35 mouse cellular contexts compared by ENCODE assay signal in the genomic region with DNA sequence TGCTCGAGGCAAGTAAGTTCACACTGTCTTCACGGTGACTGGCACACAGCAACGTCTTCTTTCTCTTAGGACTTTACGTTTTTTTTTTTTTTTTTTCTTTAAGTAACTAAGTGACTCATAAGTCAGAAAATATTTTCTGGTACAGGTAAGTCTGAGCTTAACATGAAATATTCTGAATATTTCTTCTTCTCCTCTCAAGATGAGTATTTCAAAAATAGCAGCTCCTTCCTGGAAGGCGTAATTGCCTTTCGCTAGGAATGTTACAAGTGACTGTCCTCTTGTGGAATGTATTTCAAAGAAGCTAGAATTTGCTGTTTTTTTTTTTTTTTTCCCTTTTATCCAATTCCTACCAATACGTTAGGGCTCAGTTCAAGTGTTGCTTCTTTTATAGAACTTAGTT.
"Had no signal": no experiment of that assay in that cellular context is flagged by ENCODE, and none has a peak within 500 bp of the region (broad histone marks: within the 10 kb centered on the region; RNA-seq: fewer than 3 reads in every experiment).

No protein-coding gene starts in this region.

- ATAC-seq: hindbrain, embryonic 16.5 days; hindbrain, postnatal 0 days; inflammation-experienced regulatory T-cells, adult 6 months; intestine, embryonic 15.5 days; intestine, embryonic 16.5 days; intestine, postnatal 0 days had no signal

- H3K9me3 ChIP-seq: heart, embryonic 12.5 days; heart, embryonic 13.5 days; heart, embryonic 15.5 days; hindbrain, embryonic 10.5 days; hindbrain, embryonic 12.5 days; hindbrain, embryonic 13.5 days; hindbrain, embryonic 15.5 days; intestine, embryonic 15.5 days; kidney, embryonic 15.5 days had no signal

- DNase-seq: heart, postnatal 10 days; heart, postnatal 14 days; heart, postnatal 36 days; heart, postnatal 4 days; kidney, adult 11 months; kidney, adult 18-20 months; kidney, adult 2 months; kidney, adult 8-10 months; kidney, adult 9 months; kidney, postnatal 10 days; kidney, postnatal 14 days; kidney, postnatal 25 days; kidney, postnatal 36 days; kidney, postnatal 4 days; layer of hippocampus, adult 9-11 months; layer of hippocampus, postnatal 36 days had no signal

- H3K4me3 ChIP-seq: heart, embryonic 12.5 days; heart, embryonic 13.5 days; heart, embryonic 15.5 days; hindbrain, embryonic 10.5 days; hindbrain, embryonic 12.5 days; hindbrain, embryonic 13.5 days; hindbrain, embryonic 15.5 days; intestine, embryonic 15.5 days; kidney, embryonic 15.5 days; layer of hippocampus, adult 2 months; left cerebral cortex, adult 2 months had no signal

- H3K9ac ChIP-seq: heart, embryonic 12.5 days; heart, embryonic 13.5 days; heart, embryonic 15.5 days; hindbrain, embryonic 12.5 days; hindbrain, embryonic 13.5 days; hindbrain, embryonic 14.5 days; hindbrain, embryonic 15.5 days; intestine, embryonic 15.5 days; kidney, embryonic 15.5 days had no signal

- H3K27ac ChIP-seq: heart, embryonic 13.5 days; heart, embryonic 15.5 days; hindbrain, embryonic 10.5 days; hindbrain, embryonic 12.5 days; hindbrain, embryonic 13.5 days; hindbrain, embryonic 14.5 days; hindbrain, embryonic 15.5 days; hindbrain, postnatal 0 days; intestine, embryonic 15.5 days; kidney, embryonic 15.5 days; kidney, postnatal 0 days; layer of hippocampus, adult 2 months; left cerebral cortex, adult 2 months had no signal

- H3K36me3 ChIP-seq: heart, embryonic 12.5 days; heart, embryonic 13.5 days; heart, embryonic 15.5 days; hindbrain, embryonic 10.5 days; hindbrain, embryonic 12.5 days; hindbrain, embryonic 13.5 days; hindbrain, embryonic 15.5 days; intestine, embryonic 15.5 days; kidney, embryonic 15.5 days had no signal

- H3K4me2 ChIP-seq: heart, embryonic 11.5 days; heart, embryonic 12.5 days; heart, embryonic 13.5 days; heart, embryonic 15.5 days; hindbrain, embryonic 12.5 days; hindbrain, embryonic 13.5 days; hindbrain, embryonic 14.5 days; hindbrain, embryonic 15.5 days; intestine, embryonic 15.5 days; kidney, embryonic 15.5 days had no signal

- H3K27me3 ChIP-seq: heart, embryonic 12.5 days; heart, embryonic 13.5 days; heart, embryonic 15.5 days; hindbrain, embryonic 12.5 days; hindbrain, embryonic 13.5 days; hindbrain, embryonic 15.5 days; intestine, embryonic 15.5 days; kidney, embryonic 15.5 days had no signal

- H3K4me1 ChIP-seq: hindbrain, embryonic 10.5 days; hindbrain, embryonic 12.5 days; hindbrain, embryonic 13.5 days; hindbrain, embryonic 15.5 days; intestine, embryonic 15.5 days; kidney, embryonic 15.5 days had no signal
